Mouse (Mus musculus) adrenal gland, adult 8-10 months (tissue): ENCODE results near the gene Epha2. TPM values are rescaled to one million over a fixed set of nuclear protein-coding genes. Genes with fewer than 3 reads are reported as not detected.

Source experiments
- DNase-seq: peaks from one replicate; pipeline ENCODE4 v3.0.0; 2022
- total RNA-seq, 4 experiments: library from RNA; stranded (reverse); gene quantifications; 2 replicates each; pipeline ENCODE4 v1.2.4; 2022

Epha2 gene
- total RNA-seq, 4 experiments from 2014 or later: 11.4 to 21.1 (median 16.2) TPM

- DNase-seq: no peak
Observed at GRCm38 (mm10) chr4:141332258-141332657, 31.2 kb downstream of the Epha2 start.

- DNase-seq: no peak
Observed at GRCm38 (mm10) chr4:141334695-141335094, 33.7 kb downstream of the Epha2 start.

GRCm38 (mm10) chr4:141335263-141335796 is 34.3 kb downstream of the Epha2 start:
- no peak for DNase-seq

GRCm38 (mm10) chr4:141336196-141336595 is 35.2 kb downstream of the Epha2 start:
- DNase-seq: no peak

GRCm38 (mm10) chr4:141337986-141338385 is 36.9 kb downstream of the Epha2 start:
- no peak for DNase-seq

GRCm38 (mm10) chr4:141338853-141339252 is 37.8 kb downstream of the Epha2 start:
- no peak for DNase-seq

GRCm38 (mm10) chr4:141341477-141341876 is 40.4 kb downstream of the Epha2 start:
- DNase-seq: no peak

- no peak for DNase-seq
Observed at GRCm38 (mm10) chr4:141343515-141343914, 42.5 kb downstream of the Epha2 start.

- no peak for DNase-seq
Observed at GRCm38 (mm10) chr4:141345219-141345618, 44.2 kb downstream of the Epha2 start.

- peak; percentile 33 for DNase-seq
Observed at GRCm38 (mm10) chr4:141347365-141347797, 46.3 kb downstream of the Epha2 start.

- DNase-seq: no peak
Observed at GRCm38 (mm10) chr4:141348616-141349015, 47.6 kb downstream of the Epha2 start.

GRCm38 (mm10) chr4:141350015-141350414 is 49.0 kb downstream of the Epha2 start:
- DNase-seq: no peak

- DNase-seq: no peak
Observed at GRCm38 (mm10) chr4:141351972-141352371, 50.9 kb downstream of the Epha2 start.

GRCm38 (mm10) chr4:141352986-141353385 is 51.9 kb downstream of the Epha2 start:
- DNase-seq: no peak

GRCm38 (mm10) chr4:141353868-141354267 is 52.8 kb downstream of the Epha2 start:
- DNase-seq: no peak

GRCm38 (mm10) chr4:141357811-141358210 is 56.8 kb downstream of the Epha2 start:
- DNase-seq: no peak

GRCm38 (mm10) chr4:141359222-141359621 is 58.2 kb downstream of the Epha2 start:
- DNase-seq: no peak

GRCm38 (mm10) chr4:141360846-141361245 is 59.8 kb downstream of the Epha2 start:
- no peak for DNase-seq

GRCm38 (mm10) chr4:141362937-141363548 is 62.0 kb downstream of the Epha2 start:
- DNase-seq: peak; percentile 64

GRCm38 (mm10) chr4:141365126-141365525 is 64.1 kb downstream of the Epha2 start:
- DNase-seq: peak; percentile 72

GRCm38 (mm10) chr4:141365876-141366275 is 64.8 kb downstream of the Epha2 start:
- no peak for DNase-seq

GRCm38 (mm10) chr4:141367997-141368791 is 67.2 kb downstream of the Epha2 start, which contains the start of gene Fam131c:
Fam131c (plus strand) TSS chr4:141368220.
- no peak for DNase-seq

- DNase-seq: no peak
Observed at GRCm38 (mm10) chr4:141372426-141372825, 71.4 kb downstream of the Epha2 start.
